Mouse (Mus musculus): ENCODE measurements around the gene Sash1. TPM values are rescaled to one million over a fixed set of nuclear protein-coding genes. Genes with fewer than 3 reads are reported as not detected.

The Sash1 gene
- polyA plus RNA-seq, 1 experiment from 2014 or later, result 3.6 TPM

DNA sequence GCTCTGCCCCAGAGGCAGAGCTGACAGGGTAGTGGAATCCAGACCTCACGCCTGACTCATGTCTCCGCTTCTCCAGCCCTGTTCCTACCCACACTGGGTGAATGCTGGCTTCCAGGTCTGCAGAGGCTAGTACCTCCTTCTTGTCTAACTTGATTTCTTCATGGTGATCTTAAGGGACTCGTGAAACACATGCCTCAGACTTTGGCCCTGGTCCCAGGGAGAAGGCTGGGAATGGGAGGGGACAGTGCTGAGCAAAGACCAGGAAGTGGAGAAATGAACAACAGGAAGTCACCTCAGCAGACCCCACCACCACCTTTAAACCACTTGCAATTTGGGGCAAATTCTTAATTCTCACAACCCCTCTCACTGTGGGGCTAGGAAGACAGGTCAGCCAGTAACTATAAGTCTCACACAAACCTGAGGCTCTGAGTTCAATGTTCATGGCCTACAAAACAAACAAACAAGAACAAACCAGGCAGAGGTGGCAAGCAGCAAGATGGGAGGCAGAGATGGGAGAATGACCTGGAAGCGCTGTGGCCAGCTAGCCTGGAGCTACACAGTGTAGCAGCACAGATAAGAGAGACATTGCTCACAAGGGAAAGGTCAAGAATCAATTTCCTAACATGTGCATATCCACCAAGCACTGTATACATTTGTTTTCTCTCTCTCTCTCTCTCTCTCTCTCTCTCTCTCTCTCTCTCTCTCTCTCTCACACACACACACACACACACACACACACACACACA, 113.2 kb downstream of the Sash1 start:
- no peak overlapping the region for H3K27ac ChIP-seq (ENCODE audit: low read depth, low read length)
- H3K9ac ChIP-seq (ENCODE audit: low read depth, low read length), result no peak overlapping the region
- peaks cover 4% of the 10 kb centered on the region; the same call in 1 of the 2 replicates for H3K36me3 ChIP-seq (ENCODE audit: control insufficient read depth, insufficient read depth, low read length)
- WGBS (ENCODE audit: insufficient replicate concordance), result 59% methylated on average over 4 of the region's 4 CpGs
- H3K4me1 ChIP-seq (ENCODE audit: control insufficient read depth, insufficient read depth, low read length), result 0 out of 2 replicates have a peak, but pooled peaks cover 6% of the 10 kb centered on the region
- ATAC-seq (replicated peaks; ENCODE audit: insufficient number of reproducible peaks, low FRiP score, low TSS enrichment), result no peak
- no peak overlapping the region for H3K4me2 ChIP-seq
- H3K9me3 ChIP-seq (replicated peaks; ENCODE audit: control insufficient read depth, low read length), result 0 out of 2 replicates have a peak, but pooled peaks cover 2% of the 10 kb centered on the region
- no peak overlapping the region for H3K4me3 ChIP-seq (ENCODE audit: low read depth, low read length)
- H3K27me3 ChIP-seq (ENCODE audit: control insufficient read depth, insufficient read depth, low read length), result no peaks in the 10 kb centered on the region

DNA sequence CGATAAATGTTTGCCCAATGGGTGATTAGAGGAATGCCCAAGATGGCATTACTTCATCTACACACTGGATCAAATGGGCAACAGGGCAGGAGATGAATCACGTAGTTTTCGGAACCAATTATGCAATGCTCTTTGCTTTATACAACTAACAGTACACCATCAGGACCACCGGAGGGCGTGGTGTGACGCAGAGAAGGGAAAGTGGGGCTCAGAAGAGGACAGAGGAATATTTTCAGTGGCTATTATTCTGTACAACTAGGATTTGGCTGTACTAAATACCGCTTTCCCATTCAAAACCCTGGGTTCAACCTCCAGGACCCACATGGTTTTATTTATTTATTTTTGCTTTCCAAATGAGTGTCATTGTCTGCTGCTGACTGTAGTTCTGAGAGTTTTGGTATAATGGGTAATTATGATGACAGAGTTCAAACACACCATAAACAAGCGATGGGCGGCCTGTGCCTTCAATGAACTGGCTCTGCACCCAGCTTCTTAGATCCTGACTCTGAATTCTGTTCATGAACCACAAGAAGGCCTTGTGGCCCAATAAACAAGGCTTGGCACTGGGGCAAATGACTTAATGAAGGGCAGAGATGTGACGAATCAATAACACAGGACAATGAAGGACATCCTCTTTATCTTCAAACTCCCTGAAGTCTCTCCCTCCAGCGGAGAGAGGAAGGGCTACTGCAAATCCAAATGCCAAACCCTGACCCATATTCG, 114.8 kb downstream of the Sash1 start:
- ATAC-seq (replicated peaks; ENCODE audit: insufficient number of reproducible peaks, low FRiP score, low TSS enrichment), result no peak
- Histone ChIP-seq H3K4me2 (no peak overlapping the region), H3K36me3 (ENCODE audit: control insufficient read depth, insufficient read depth, low read length) (peaks cover 4% of the 10 kb centered on the region; the same call in 1 of the 2 replicates), H3K9me3 (replicated peaks; ENCODE audit: control insufficient read depth, low read length) (0 out of 2 replicates have a peak, but pooled peaks cover 2% of the 10 kb centered on the region), H3K27ac (ENCODE audit: low read depth, low read length) (no peak overlapping the region), H3K9ac (ENCODE audit: low read depth, low read length) (no peak overlapping the region), H3K4me1 (ENCODE audit: control insufficient read depth, insufficient read depth, low read length) (0 out of 2 replicates have a peak, but pooled peaks cover 6% of the 10 kb centered on the region), H3K27me3 (ENCODE audit: control insufficient read depth, insufficient read depth, low read length) (no peaks in the 10 kb centered on the region), H3K4me3 (ENCODE audit: low read depth, low read length) (no peak overlapping the region)
- WGBS (ENCODE audit: insufficient replicate concordance), result 88% methylated on average over 12 of the region's 12 CpGs

DNA sequence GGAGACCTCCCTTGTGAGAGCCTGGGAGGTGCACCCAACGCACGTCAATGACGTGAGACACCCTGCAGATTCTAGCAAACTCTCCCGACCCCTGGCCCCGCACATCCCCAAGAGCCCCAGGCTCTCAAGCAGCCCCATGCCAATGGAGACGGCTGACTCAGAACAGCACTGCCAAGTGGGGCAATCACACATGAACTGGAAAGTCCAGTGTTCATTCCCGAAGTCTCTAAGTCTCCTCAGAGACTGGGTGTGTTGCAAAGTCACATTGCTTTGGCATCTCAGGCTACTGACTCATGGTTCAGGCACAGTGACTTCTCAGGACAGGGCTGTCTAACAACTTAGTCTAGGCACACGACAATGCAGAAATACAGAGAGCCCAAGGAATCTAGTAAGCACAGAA, 117.2 kb downstream of the Sash1 start:
- no peak for ATAC-seq (replicated peaks; ENCODE audit: insufficient number of reproducible peaks, low FRiP score, low TSS enrichment)
- WGBS (ENCODE audit: insufficient replicate concordance), result 88% methylated on average over 8 of the region's 8 CpGs

DNA sequence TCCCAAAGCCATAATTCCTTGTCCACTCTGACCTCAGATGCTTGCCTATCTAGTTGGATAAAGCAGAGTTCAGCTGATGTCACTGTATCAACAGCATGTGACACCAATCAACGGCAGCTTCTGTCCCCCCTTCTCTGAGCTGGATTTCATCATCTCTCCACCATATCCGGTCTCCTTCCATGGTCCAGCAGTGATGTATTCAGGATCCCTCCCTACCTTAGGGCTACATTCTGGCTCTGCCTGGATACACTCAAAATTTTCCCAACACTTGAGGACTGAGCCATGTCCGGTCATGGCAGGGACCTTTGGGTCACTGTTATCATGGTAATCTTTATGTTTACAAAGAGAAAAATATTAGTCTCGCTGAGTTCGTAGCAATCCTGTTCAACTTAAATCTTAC, 118.5 kb downstream of the Sash1 start:
- WGBS (ENCODE audit: insufficient replicate concordance), result 87% methylated on average over 5 of the region's 5 CpGs
- Histone ChIP-seq H3K9ac (ENCODE audit: low read depth, low read length) (no peak overlapping the region), H3K27ac (ENCODE audit: low read depth, low read length) (no peak overlapping the region), H3K4me3 (ENCODE audit: low read depth, low read length) (no peak overlapping the region), H3K9me3 (replicated peaks; ENCODE audit: control insufficient read depth, low read length) (0 out of 2 replicates have a peak, but pooled peaks cover 2% of the 10 kb centered on the region), H3K4me1 (ENCODE audit: control insufficient read depth, insufficient read depth, low read length) (peaks cover 5% of the 10 kb centered on the region; the same call in 1 of the 2 replicates), H3K27me3 (ENCODE audit: control insufficient read depth, insufficient read depth, low read length) (no peaks in the 10 kb centered on the region), H3K4me2 (no peak overlapping the region), H3K36me3 (ENCODE audit: control insufficient read depth, insufficient read depth, low read length) (no peaks in the 10 kb centered on the region)
- no peak for ATAC-seq (replicated peaks; ENCODE audit: insufficient number of reproducible peaks, low FRiP score, low TSS enrichment)

More for the DNA sequence above, 117.2 kb downstream of the Sash1 start:
- Histone ChIP-seq H3K9me3 (replicated peaks; ENCODE audit: control insufficient read depth, low read length) (0 out of 2 replicates have a peak, but pooled peaks cover 2% of the 10 kb centered on the region), H3K27ac (ENCODE audit: low read depth, low read length) (no peak overlapping the region), H3K4me3 (ENCODE audit: low read depth, low read length) (no peak overlapping the region), H3K36me3 (ENCODE audit: control insufficient read depth, insufficient read depth, low read length) (no peaks in the 10 kb centered on the region), H3K27me3 (ENCODE audit: control insufficient read depth, insufficient read depth, low read length) (no peaks in the 10 kb centered on the region), H3K4me2 (no peak overlapping the region), H3K9ac (ENCODE audit: low read depth, low read length) (no peak overlapping the region), H3K4me1 (ENCODE audit: control insufficient read depth, insufficient read depth, low read length) (0 out of 2 replicates have a peak, but pooled peaks cover 6% of the 10 kb centered on the region)

DNA sequence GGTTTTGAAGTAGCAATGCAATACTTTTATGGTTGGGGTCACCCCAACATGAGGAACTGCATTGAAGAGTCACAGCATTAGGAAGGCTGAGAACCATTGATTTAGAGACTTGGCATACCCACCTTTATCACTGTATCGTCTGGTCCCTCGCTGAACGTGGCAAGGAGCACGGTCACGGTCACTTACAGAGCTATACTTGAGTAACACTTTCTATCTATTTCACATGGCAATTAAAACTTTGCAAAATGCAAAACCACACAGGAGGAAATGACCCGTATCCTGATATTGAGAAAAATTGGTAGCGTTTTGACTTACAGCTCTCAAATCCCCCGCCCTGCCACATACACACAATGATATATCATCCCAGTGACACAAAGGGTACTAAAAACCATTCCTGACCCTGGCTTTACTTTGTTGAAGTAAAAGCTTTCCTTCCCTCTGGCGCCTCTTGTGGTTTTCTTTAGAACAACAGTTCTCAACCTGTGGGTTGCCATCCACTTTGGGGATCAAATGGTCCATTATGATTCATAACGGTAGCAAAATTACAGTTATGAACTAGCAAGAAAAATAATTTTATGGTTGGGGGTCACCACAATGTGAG, 119.8 kb downstream of the Sash1 start:
- H3K9ac ChIP-seq (ENCODE audit: low read depth, low read length), result no peak overlapping the region
- no peak overlapping the region for H3K4me3 ChIP-seq (ENCODE audit: low read depth, low read length)
- H3K27me3 ChIP-seq (ENCODE audit: control insufficient read depth, insufficient read depth, low read length), result no peaks in the 10 kb centered on the region
- H3K27ac ChIP-seq (ENCODE audit: low read depth, low read length), result no peak overlapping the region
- no peak for ATAC-seq (replicated peaks; ENCODE audit: insufficient number of reproducible peaks, low FRiP score, low TSS enrichment)
- H3K9me3 ChIP-seq (replicated peaks; ENCODE audit: control insufficient read depth, low read length), result 0 out of 2 replicates have a peak, but pooled peaks cover 2% of the 10 kb centered on the region
- no peak overlapping the region for H3K4me2 ChIP-seq
- H3K36me3 ChIP-seq (ENCODE audit: control insufficient read depth, insufficient read depth, low read length), result no peaks in the 10 kb centered on the region
- WGBS (ENCODE audit: insufficient replicate concordance), result 79% methylated on average over 10 of the region's 10 CpGs
- peaks cover 6% of the 10 kb centered on the region; the same call in 1 of the 2 replicates for H3K4me1 ChIP-seq (ENCODE audit: control insufficient read depth, insufficient read depth, low read length)

DNA sequence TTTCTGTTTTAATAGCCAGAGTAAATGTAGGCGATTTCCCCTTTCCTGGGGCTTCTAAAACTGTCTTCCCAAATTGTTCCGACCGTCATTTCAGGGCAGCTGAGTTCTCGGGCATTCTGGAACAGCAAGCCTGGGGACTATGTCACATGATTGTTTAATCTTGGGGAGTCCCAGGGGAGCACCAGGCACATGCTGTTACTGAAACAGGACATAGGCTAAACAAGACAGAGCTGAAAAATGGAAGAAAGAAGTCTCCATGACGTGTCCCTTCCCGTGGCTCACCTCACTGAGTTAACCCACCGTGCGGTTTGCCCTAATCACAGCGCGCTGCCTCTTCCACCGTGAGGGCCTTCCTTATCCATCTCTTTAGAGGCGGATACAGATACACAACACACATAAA, 123.1 kb downstream of the Sash1 start:
- H3K9ac ChIP-seq (ENCODE audit: low read depth, low read length), result peak overlapping the region; percentile 63; the same call in 1 of the 2 replicates
- H3K27ac ChIP-seq (ENCODE audit: low read depth, low read length), result peak overlapping the region; percentile 46; the same call in 1 of the 2 replicates
- H3K4me3 ChIP-seq (ENCODE audit: low read depth, low read length), result peak overlapping the region; percentile 31
- peaks cover 7% of the 10 kb centered on the region; the same call in 1 of the 2 replicates for H3K4me1 ChIP-seq (ENCODE audit: control insufficient read depth, insufficient read depth, low read length)
- peak overlapping the region; percentile 67 for H3K4me2 ChIP-seq
- H3K36me3 ChIP-seq (ENCODE audit: control insufficient read depth, insufficient read depth, low read length), result no peaks in the 10 kb centered on the region
- ATAC-seq (replicated peaks; ENCODE audit: insufficient number of reproducible peaks, low FRiP score, low TSS enrichment), result no peak
- 37% methylated on average over 12 of the region's 12 CpGs for WGBS (ENCODE audit: insufficient replicate concordance)
- no peaks in the 10 kb centered on the region for H3K27me3 ChIP-seq (ENCODE audit: control insufficient read depth, insufficient read depth, low read length)
- H3K9me3 ChIP-seq (replicated peaks; ENCODE audit: control insufficient read depth, low read length), result no peaks in the 10 kb centered on the region

DNA sequence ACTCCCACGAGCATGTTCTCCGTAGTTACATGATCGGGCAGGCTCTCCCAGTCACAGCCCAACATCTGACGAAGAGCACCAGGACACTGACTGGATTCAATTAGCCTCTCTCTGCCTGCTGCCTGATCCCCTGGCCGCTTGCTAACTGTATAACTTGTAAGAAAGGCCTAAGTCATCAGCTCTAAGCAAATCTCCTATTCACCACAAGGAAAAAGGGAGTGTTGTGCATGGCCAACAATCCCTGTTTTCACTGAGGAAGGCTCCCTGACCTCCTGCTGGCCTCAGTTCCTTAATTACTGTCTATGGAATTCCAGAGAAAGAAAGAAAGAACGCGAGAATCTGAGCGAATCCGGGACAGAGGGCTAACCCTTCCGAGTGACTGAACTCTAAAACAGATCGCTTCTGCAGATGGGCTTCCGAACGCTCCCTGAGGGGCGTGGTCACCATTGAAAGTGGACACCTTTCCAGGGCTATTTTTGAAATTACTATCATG, 123.6 kb downstream of the Sash1 start:
- Histone ChIP-seq H3K4me1 (ENCODE audit: control insufficient read depth, insufficient read depth, low read length) (peaks cover 11% of the 10 kb centered on the region; the same call in 1 of the 2 replicates), H3K27ac (ENCODE audit: low read depth, low read length) (peak overlapping the region; percentile 46), H3K27me3 (ENCODE audit: control insufficient read depth, insufficient read depth, low read length) (no peaks in the 10 kb centered on the region), H3K4me2 (peak overlapping the region; percentile 67), H3K4me3 (ENCODE audit: low read depth, low read length) (peak overlapping the region; percentile 31), H3K36me3 (ENCODE audit: control insufficient read depth, insufficient read depth, low read length) (no peaks in the 10 kb centered on the region), H3K9ac (ENCODE audit: low read depth, low read length) (peak overlapping the region; percentile 63), H3K9me3 (replicated peaks; ENCODE audit: control insufficient read depth, low read length) (no peaks in the 10 kb centered on the region)
- ATAC-seq (replicated peaks; ENCODE audit: insufficient number of reproducible peaks, low FRiP score, low TSS enrichment), result 0 out of 2 replicates have a peak, but pooled peaks have one; percentile 39
- 24% methylated on average over 14 of the region's 14 CpGs for WGBS (ENCODE audit: insufficient replicate concordance)

DNA sequence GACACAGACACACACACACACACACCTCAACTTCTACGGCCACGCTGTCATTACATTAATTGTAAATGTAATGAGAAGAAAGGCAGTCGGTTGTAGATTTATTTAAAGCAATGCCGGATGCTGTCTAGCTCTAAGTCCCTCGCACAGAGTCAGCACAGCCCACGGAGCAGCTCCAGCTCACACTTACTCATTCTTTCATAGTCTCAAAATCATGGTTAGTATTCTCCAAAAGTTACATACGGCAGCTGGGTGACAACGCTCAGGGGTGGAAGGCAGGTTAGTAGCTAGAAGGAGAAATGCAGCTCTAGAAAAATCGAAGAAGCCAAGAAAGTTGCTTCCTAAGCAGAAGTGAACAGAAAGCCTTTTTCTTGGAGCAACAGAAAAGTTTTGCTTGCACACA, 124.2 kb downstream of the Sash1 start:
- ATAC-seq (replicated peaks; ENCODE audit: insufficient number of reproducible peaks, low FRiP score, low TSS enrichment), result no peak
- Histone ChIP-seq H3K27ac (ENCODE audit: low read depth, low read length) (peak overlapping the region; percentile 46; the same call in 1 of the 2 replicates), H3K36me3 (ENCODE audit: control insufficient read depth, insufficient read depth, low read length) (no peaks in the 10 kb centered on the region), H3K27me3 (ENCODE audit: control insufficient read depth, insufficient read depth, low read length) (no peaks in the 10 kb centered on the region), H3K9me3 (replicated peaks; ENCODE audit: control insufficient read depth, low read length) (no peaks in the 10 kb centered on the region), H3K4me2 (peak overlapping the region; percentile 67), H3K4me1 (ENCODE audit: control insufficient read depth, insufficient read depth, low read length) (peaks cover 11% of the 10 kb centered on the region; the same call in 1 of the 2 replicates), H3K4me3 (ENCODE audit: low read depth, low read length) (peak overlapping the region; percentile 31; the same call in 1 of the 2 replicates), H3K9ac (ENCODE audit: low read depth, low read length) (peak overlapping the region; percentile 63; the same call in 1 of the 2 replicates)
- 71% methylated on average over 9 of the region's 9 CpGs for WGBS (ENCODE audit: insufficient replicate concordance)

Measured in heart, embryonic 11.5 days (tissue).